Mouse (Mus musculus): ENCODE data around the gene Triobp. TPM values are rescaled to one million over a fixed set of nuclear protein-coding genes. Genes with fewer than 3 reads are reported as not detected.

The Triobp gene
- total RNA-seq, 1 experiment: 30.6 TPM

DNA sequence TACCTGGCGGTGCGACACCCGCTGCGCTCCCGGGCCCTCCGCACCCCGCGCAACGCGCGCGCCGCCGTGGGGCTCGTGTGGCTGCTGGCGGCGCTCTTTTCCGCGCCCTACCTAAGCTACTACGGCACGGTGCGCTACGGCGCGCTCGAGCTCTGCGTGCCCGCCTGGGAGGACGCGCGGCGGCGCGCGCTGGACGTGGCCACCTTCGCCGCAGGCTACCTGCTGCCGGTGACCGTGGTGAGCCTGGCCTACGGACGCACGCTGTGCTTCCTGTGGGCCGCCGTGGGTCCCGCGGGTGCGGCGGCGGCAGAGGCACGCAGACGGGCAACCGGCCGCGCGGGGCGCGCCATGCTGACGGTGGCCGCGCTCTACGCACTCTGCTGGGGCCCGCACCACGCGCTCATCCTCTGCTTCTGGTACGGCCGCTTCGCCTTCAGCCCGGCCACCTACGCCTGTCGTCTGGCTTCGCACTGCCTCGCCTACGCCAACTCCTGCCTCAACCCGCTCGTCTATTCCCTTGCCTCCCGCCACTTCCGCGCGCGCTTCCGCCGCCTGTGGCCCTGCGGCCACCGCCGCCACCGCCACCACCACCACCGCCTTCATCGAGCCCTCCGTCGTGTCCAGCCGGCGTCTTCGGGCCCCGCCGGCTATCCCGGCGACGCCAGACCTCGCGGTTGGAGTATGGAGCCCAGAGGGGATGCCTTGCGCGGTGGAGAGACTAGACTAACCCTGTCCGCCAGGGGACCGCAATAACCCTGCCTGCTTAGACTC is 95.4 kb downstream of the Triobp start:
- no peak for TF ChIP-seq MAFK (IDR thresholded peaks at IDR 0.05; ENCODE audit: insufficient read depth, low read depth, low read length)
- TF ChIP-seq CHD2 (IDR thresholded peaks at IDR 0.05; ENCODE audit: low read depth, low read length): no peak
- TF ChIP-seq ZNF384 (IDR thresholded peaks at IDR 0.05; ENCODE audit: low read depth, low read length): no peak
- TF ChIP-seq ZC3H11A (IDR thresholded peaks at IDR 0.05; ENCODE audit: borderline replicate concordance, low read depth, low read length): no peak
- no peak for TF ChIP-seq HCFC1 (IDR thresholded peaks at IDR 0.05; ENCODE audit: borderline replicate concordance, insufficient read depth, low read length)
- peak overlapping the region; percentile 75 for H3K9ac ChIP-seq (ENCODE audit: insufficient read depth, low read depth, low read length, poor library complexity, severe bottlenecking)
- H3K27ac ChIP-seq (ENCODE audit: insufficient read depth, low read depth, low read length, poor library complexity, severe bottlenecking): no peak overlapping the region
- DNase-seq (ENCODE audit: low read depth, low spot score): no peak
- peaks cover 2 to 21% of the 10 kb centered on the region in 2 experiments; a peak in 2 of 4 replicates for H3K4me1 ChIP-seq (ENCODE audit: control insufficient read depth in 2 of 2, insufficient read depth in 2 of 2, low read length in 2 of 2, poor library complexity in 1 of 2)
- in situ Hi-C loops (cut with MboI; ENCODE audit: low sequenced_read_pairs in 2 of 2, unreplicated experiment in 2 of 2): no loop called here
- H3K9me3 ChIP-seq (ENCODE audit: control insufficient read depth, insufficient read depth, low read depth, low read length): no peaks in the 10 kb centered on the region
- peak overlapping the region; percentile 80 to 87 for H3K4me3 ChIP-seq (ENCODE audit: insufficient read depth in 1 of 2, low read depth in 1 of 2, low read length in 2 of 2, poor library complexity in 1 of 2, severe bottlenecking in 1 of 2)
- no peaks in the 10 kb centered on the region for H3K36me3 ChIP-seq (ENCODE audit: control insufficient read depth, insufficient read depth, low read length, poor library complexity, severe bottlenecking)

DNA sequence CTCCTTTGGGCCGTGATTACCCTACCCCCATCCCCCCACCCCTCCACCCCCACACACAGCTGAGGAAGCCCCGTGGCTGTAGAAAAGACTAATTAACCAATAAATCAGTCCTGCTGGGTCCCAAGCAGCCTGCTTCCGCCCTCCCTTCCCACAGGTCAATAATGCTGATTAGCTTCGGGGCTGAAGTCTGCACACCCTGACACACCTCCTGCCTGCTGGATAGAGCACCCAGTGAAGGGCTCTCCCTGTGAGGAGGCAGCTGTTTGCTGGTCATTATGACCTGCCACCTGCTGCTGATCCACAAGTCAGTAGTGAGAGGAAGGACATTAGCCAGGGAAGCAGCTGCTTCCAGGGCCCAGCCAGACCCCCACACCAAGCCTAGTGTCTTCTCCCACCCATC is 97.3 kb downstream of the Triobp start:
- Histone ChIP-seq H3K9me3 (ENCODE audit: control insufficient read depth, insufficient read depth, low read depth, low read length) (no peaks in the 10 kb centered on the region), H3K36me3 (ENCODE audit: control insufficient read depth, insufficient read depth, low read length, poor library complexity, severe bottlenecking) (no peaks in the 10 kb centered on the region), H3K4me3 (ENCODE audit: insufficient read depth in 1 of 2, low read depth in 1 of 2, low read length in 2 of 2, poor library complexity in 1 of 2, severe bottlenecking in 1 of 2) (no peak overlapping the region), H3K9ac (ENCODE audit: insufficient read depth, low read depth, low read length, poor library complexity, severe bottlenecking) (no peak overlapping the region), H3K27ac (ENCODE audit: insufficient read depth, low read depth, low read length, poor library complexity, severe bottlenecking) (no peak overlapping the region), H3K4me1 (ENCODE audit: control insufficient read depth in 2 of 2, insufficient read depth in 2 of 2, low read length in 2 of 2, poor library complexity in 1 of 2) (peaks cover 2 to 13% of the 10 kb centered on the region in 2 experiments; a peak in 1 of 4 replicates)
- no peak for DNase-seq (ENCODE audit: low read depth, low spot score)
- in situ Hi-C loops (cut with MboI; ENCODE audit: low sequenced_read_pairs in 2 of 2, unreplicated experiment in 2 of 2): no loop called here
- TF ChIP-seq HCFC1 (IDR thresholded peaks at IDR 0.05; ENCODE audit: borderline replicate concordance, insufficient read depth, low read length) (no peak), ZC3H11A (IDR thresholded peaks at IDR 0.05; ENCODE audit: borderline replicate concordance, low read depth, low read length) (no peak), CHD2 (IDR thresholded peaks at IDR 0.05; ENCODE audit: low read depth, low read length) (no peak), MAFK (IDR thresholded peaks at IDR 0.05; ENCODE audit: insufficient read depth, low read depth, low read length) (no peak), ZNF384 (IDR thresholded peaks at IDR 0.05; ENCODE audit: low read depth, low read length) (no peak)

DNA sequence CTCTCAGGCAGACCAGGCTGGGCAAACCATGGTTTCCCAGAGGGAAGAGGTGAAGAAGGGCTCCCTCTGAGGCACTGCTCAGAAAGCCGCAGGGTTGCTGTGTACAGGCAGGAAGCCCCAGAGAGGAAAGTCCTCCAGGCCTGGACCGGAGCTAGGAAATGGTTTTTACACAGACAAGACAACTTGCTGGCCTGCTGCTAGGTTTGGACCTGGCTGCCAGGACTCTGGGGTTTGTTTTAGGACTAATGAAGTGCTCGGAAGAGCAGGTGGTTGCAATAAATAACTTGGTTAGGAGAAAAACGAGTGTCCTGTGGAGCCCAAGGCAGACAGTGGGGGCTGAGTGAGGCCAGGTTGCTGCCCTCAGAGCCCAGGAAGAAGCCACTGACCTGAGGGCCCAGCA is 100.7 kb downstream of the Triobp start:
- DNase-seq (ENCODE audit: low read depth, low spot score): no peak

DNA sequence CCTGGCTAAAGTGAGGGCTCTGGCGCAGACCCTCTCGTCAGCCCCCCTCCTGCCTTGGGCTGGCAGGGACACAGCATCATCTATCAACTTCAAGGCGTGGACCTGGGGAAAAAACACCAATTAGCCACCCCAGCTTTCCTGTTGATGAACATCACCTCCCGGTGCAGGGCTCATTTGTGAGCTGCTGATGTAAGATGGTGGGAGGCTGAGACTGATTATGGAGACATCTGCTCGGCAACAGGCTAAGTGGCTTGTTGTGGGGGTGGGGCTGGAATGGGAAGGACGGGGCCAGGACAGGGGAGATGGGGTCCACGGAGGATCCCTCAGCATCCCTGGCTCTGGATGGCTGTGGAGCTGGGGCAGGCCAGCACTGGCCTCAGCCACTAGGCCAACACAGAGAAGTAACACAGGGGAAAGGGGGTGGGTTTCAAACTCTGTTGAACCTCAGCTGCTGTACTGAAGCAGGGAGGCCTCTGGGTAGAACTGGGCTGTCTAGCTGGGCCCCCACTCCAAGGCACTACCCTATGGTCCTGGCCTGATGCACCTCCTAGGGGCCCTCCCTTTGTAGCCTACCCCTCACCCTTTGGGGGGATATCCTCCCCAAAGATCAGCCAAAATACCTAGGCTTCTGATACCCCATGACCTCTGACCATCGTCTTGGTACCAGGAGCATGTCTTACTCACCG is 102.8 kb downstream of the Triobp start:
- in situ Hi-C loops (cut with MboI; ENCODE audit: low sequenced_read_pairs in 2 of 2, unreplicated experiment in 2 of 2): no loop called here
- TF ChIP-seq ZC3H11A (IDR thresholded peaks at IDR 0.05; ENCODE audit: borderline replicate concordance, low read depth, low read length) (no peak), HCFC1 (IDR thresholded peaks at IDR 0.05; ENCODE audit: borderline replicate concordance, insufficient read depth, low read length) (no peak), CHD2 (IDR thresholded peaks at IDR 0.05; ENCODE audit: low read depth, low read length) (no peak), ZNF384 (IDR thresholded peaks at IDR 0.05; ENCODE audit: low read depth, low read length) (no peak), MAFK (IDR thresholded peaks at IDR 0.05; ENCODE audit: insufficient read depth, low read depth, low read length) (no peak)
- H3K27ac ChIP-seq (ENCODE audit: insufficient read depth, low read depth, low read length, poor library complexity, severe bottlenecking): no peak overlapping the region

More for the DNA sequence above, 100.7 kb downstream of the Triobp start:
- no peaks in the 10 kb centered on the region for H3K9me3 ChIP-seq (ENCODE audit: control insufficient read depth, insufficient read depth, low read depth, low read length)
- no peaks in the 10 kb centered on the region for H3K36me3 ChIP-seq (ENCODE audit: control insufficient read depth, insufficient read depth, low read length, poor library complexity, severe bottlenecking)
- TF ChIP-seq HCFC1 (IDR thresholded peaks at IDR 0.05; ENCODE audit: borderline replicate concordance, insufficient read depth, low read length): no peak
- TF ChIP-seq ZC3H11A (IDR thresholded peaks at IDR 0.05; ENCODE audit: borderline replicate concordance, low read depth, low read length): no peak
- no peak for TF ChIP-seq ZNF384 (IDR thresholded peaks at IDR 0.05; ENCODE audit: low read depth, low read length)
- TF ChIP-seq CHD2 (IDR thresholded peaks at IDR 0.05; ENCODE audit: low read depth, low read length): no peak
- no peak for TF ChIP-seq MAFK (IDR thresholded peaks at IDR 0.05; ENCODE audit: insufficient read depth, low read depth, low read length)
- in situ Hi-C loops (cut with MboI; ENCODE audit: low sequenced_read_pairs in 2 of 2, unreplicated experiment in 2 of 2): no loop called here
- no peak overlapping the region for H3K9ac ChIP-seq (ENCODE audit: insufficient read depth, low read depth, low read length, poor library complexity, severe bottlenecking)
- H3K4me3 ChIP-seq (ENCODE audit: insufficient read depth in 1 of 2, low read depth in 1 of 2, low read length in 2 of 2, poor library complexity in 1 of 2, severe bottlenecking in 1 of 2): no peak overlapping the region
- H3K27ac ChIP-seq (ENCODE audit: insufficient read depth, low read depth, low read length, poor library complexity, severe bottlenecking): no peak overlapping the region
- peaks cover 12 to 14% of the 10 kb centered on the region in 2 experiments; a peak in 2 of 4 replicates for H3K4me1 ChIP-seq (ENCODE audit: control insufficient read depth in 2 of 2, insufficient read depth in 2 of 2, low read length in 2 of 2, poor library complexity in 1 of 2)

More for the DNA sequence above, 102.8 kb downstream of the Triobp start:
- Histone ChIP-seq H3K9me3 (ENCODE audit: control insufficient read depth, insufficient read depth, low read depth, low read length) (no peaks in the 10 kb centered on the region), H3K4me3 (ENCODE audit: insufficient read depth in 1 of 2, low read depth in 1 of 2, low read length in 2 of 2, poor library complexity in 1 of 2, severe bottlenecking in 1 of 2) (no peak overlapping the region), H3K9ac (ENCODE audit: insufficient read depth, low read depth, low read length, poor library complexity, severe bottlenecking) (no peak overlapping the region), H3K36me3 (ENCODE audit: control insufficient read depth, insufficient read depth, low read length, poor library complexity, severe bottlenecking) (peaks cover 15% of the 10 kb centered on the region; the same call in 1 of the 2 replicates), H3K4me1 (ENCODE audit: control insufficient read depth in 2 of 2, insufficient read depth in 2 of 2, low read length in 2 of 2, poor library complexity in 1 of 2) (peaks cover 11 to 12% of the 10 kb centered on the region in 2 experiments; a peak in 2 of 4 replicates)
- DNase-seq (ENCODE audit: low read depth, low spot score): no peak

All from ES-E14 (cell line).